Mouse (Mus musculus) forebrain, embryonic 13.5 days (tissue): ENCODE data around the gene Btbd11. TPM values are rescaled to one million over a fixed set of nuclear protein-coding genes. Genes with fewer than 3 reads are reported as not detected.

ENCODE experiments used
- ATAC-seq: fragments of 200-750 bp; cut with Nextera tagmentation; 2 replicates; pipeline ENCODE4 v1.8.0; 2017
- H3K27ac ChIP-seq: fragments of 300-500 bp; sonication (generic); 2 replicates; pipeline ENCODE4 v1.5.1; 2015; ENCODE audit warnings: inconsistent platforms, mild to moderate bottlenecking, moderate library complexity
- H3K27me3 ChIP-seq: fragments of 300-500 bp; sonication (generic); 2 replicates; pipeline ENCODE4 v1.6.1; 2015; ENCODE audit warnings: mild to moderate bottlenecking, inconsistent platforms
- H3K36me3 ChIP-seq: fragments of 300-500 bp; sonication (generic); 2 replicates; pipeline ENCODE4 v1.6.1; 2015; ENCODE audit warnings: mild to moderate bottlenecking, inconsistent platforms; ENCODE audit not compliant: poor library complexity, severe bottlenecking
- H3K4me1 ChIP-seq: fragments of 300-500 bp; sonication (generic); 2 replicates; pipeline ENCODE4 v1.6.1; 2015; ENCODE audit warnings: inconsistent platforms
- H3K4me2 ChIP-seq: fragments of 300-500 bp; sonication (generic); 2 replicates; pipeline ENCODE4 v1.6.1; 2015; ENCODE audit warnings: inconsistent platforms, mild to moderate bottlenecking, moderate library complexity
- H3K4me3 ChIP-seq: fragments of 300-500 bp; sonication (generic); 2 replicates; pipeline ENCODE4 v1.5.1; 2015; ENCODE audit warnings: mild to moderate bottlenecking, inconsistent platforms
- H3K9ac ChIP-seq: fragments of 300-500 bp; sonication (generic); 2 replicates; pipeline ENCODE4 v1.6.1; 2015; ENCODE audit warnings: mild to moderate bottlenecking, inconsistent platforms
- H3K9me3 ChIP-seq: fragments of 300-500 bp; sonication (generic); replicated peaks from 2 replicates; pipeline ENCODE4 v1.6.1; 2016; ENCODE audit warnings: inconsistent platforms
- WGBS: fragments of 180-500 bp; shearing (Covaris S2); methylation state at CpG from one replicate; pipeline ENCODE4 v1.1.7; 2015; 5-methylcytosine and 5-hydroxymethylcytosine counted together
- polyA plus RNA-seq: library from polyadenylated mRNA; unstranded; fragments of >200 nt; fragmentation: Nextera tagmentation; extraction: Ambion mirVana; gene quantifications from 2 replicates; pipeline ENCODE4 v1.2.1, GENCODE M21; 2015

The Btbd11 gene
- polyA plus RNA-seq, 1 experiment from 2014 or later = 4.5 TPM

GRCm38 (mm10) chr10:85465516-85466408, 79.1 kb downstream of the Btbd11 start:
- Histone ChIP-seq H3K4me1 (peaks cover 40% of the 10 kb centered on the region), H3K9me3 (no peaks in the 10 kb centered on the region), H3K9ac (no peak overlapping the region), H3K27me3 (0 out of 2 replicates have a peak, but pooled peaks cover 2% of the 10 kb centered on the region), H3K4me3 (no peak overlapping the region), H3K36me3 (no peaks in the 10 kb centered on the region), H3K27ac (no peak overlapping the region), H3K4me2 (no peak overlapping the region)
- no peak for ATAC-seq
- WGBS = 85% methylated on average over 13 of the region's 13 CpGs

DNA sequence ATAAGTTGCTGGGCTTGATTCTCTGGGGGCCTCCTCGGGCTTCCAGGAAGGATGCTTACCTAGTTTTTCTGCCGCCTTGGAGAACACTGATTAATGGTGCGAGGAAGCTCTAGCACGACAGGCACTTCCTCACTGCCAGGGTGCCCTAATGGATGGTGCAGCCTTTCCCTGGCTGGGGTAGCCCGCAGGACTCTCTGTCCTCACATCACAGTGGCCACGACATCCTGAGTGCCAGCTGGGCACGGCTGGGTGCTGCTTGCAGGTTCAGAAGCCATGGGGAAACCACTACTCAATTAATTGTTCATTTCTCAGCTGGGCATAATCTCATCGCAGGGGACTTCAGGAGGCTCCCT, 79.8 kb downstream of the Btbd11 start:
- Histone ChIP-seq H3K9me3 (no peaks in the 10 kb centered on the region), H3K27ac (no peak overlapping the region), H3K4me3 (no peak overlapping the region), H3K36me3 (no peaks in the 10 kb centered on the region), H3K27me3 (0 out of 2 replicates have a peak, but pooled peaks cover 2% of the 10 kb centered on the region), H3K4me2 (no peak overlapping the region), H3K4me1 (peaks cover 40% of the 10 kb centered on the region), H3K9ac (no peak overlapping the region)
- WGBS = 48% methylated on average over 8 of the region's 8 CpGs
- ATAC-seq = no peak

GRCm38 (mm10) chr10:85467393-85467792, 80.8 kb downstream of the Btbd11 start:
- H3K4me2 ChIP-seq = no peak overlapping the region
- H3K4me1 ChIP-seq = peaks cover 40% of the 10 kb centered on the region
- WGBS = 59% methylated on average over 7 of the region's 7 CpGs
- H3K27ac ChIP-seq = no peak overlapping the region
- 0 out of 2 replicates have a peak, but pooled peaks cover 2% of the 10 kb centered on the region for H3K27me3 ChIP-seq
- no peaks in the 10 kb centered on the region for H3K9me3 ChIP-seq
- no peak for ATAC-seq
- H3K9ac ChIP-seq = no peak overlapping the region
- no peaks in the 10 kb centered on the region for H3K36me3 ChIP-seq
- H3K4me3 ChIP-seq = no peak overlapping the region

DNA sequence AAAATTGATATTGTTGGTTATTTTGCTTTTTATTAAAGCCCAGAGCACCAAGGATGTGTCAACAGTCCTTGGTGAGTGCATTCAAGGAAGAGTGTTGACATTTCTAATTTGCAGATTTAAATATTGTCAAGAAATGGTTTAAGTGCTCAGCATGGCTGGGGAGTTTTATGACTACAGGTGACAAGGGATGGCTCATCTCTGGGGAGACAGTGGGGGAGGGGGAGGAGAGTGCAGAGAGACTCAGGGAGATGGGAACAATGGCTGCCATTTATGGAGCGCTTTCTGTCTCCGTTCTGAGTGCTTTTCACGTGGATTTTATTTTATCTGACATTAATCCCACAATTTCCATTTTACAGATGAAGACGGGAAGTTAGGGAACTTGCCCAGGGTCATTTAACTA, 81.9 kb downstream of the Btbd11 start:
- ATAC-seq = no peak
- Histone ChIP-seq H3K4me3 (no peak overlapping the region), H3K9me3 (no peaks in the 10 kb centered on the region), H3K4me1 (peaks cover 44% of the 10 kb centered on the region), H3K36me3 (no peaks in the 10 kb centered on the region), H3K27me3 (0 out of 2 replicates have a peak, but pooled peaks cover 2% of the 10 kb centered on the region), H3K9ac (no peak overlapping the region), H3K27ac (no peak overlapping the region), H3K4me2 (no peak overlapping the region)
- WGBS = 70% methylated on average over 4 of the region's 4 CpGs

GRCm38 (mm10) chr10:85469341-85469740, 82.7 kb downstream of the Btbd11 start:
- no peak overlapping the region for H3K27ac ChIP-seq
- no peak overlapping the region for H3K4me3 ChIP-seq
- no peaks in the 10 kb centered on the region for H3K9me3 ChIP-seq
- 0 out of 2 replicates have a peak, but pooled peaks cover 2% of the 10 kb centered on the region for H3K27me3 ChIP-seq
- H3K9ac ChIP-seq = no peak overlapping the region
- 17% methylated on average over 5 of the region's 5 CpGs for WGBS
- ATAC-seq = no peak
- H3K4me2 ChIP-seq = no peak overlapping the region
- H3K4me1 ChIP-seq = peaks cover 44% of the 10 kb centered on the region
- no peaks in the 10 kb centered on the region for H3K36me3 ChIP-seq

DNA sequence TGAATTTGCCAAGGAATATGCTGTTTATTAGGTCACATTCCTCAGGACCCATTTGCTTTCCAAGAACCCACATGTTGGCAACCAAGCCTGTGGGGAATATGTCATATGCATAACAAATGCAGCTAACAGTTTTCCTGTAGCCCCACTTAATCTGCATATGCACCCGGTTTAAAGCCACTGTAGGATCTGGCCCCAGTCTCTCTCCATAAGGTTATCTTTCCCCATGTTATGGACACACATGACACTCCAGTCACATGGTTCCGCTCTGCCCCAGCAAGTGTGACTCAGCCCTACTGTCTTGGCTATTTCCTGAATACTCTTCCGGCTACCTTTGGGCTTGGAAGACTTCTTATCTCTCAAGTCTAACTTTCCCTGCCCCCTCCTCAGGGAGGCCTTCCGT, 86.7 kb downstream of the Btbd11 start:
- 93% methylated on average over 4 of the region's 4 CpGs for WGBS
- Histone ChIP-seq H3K27me3 (no peaks in the 10 kb centered on the region), H3K9me3 (no peaks in the 10 kb centered on the region), H3K4me3 (no peak overlapping the region), H3K4me1 (peaks cover 41% of the 10 kb centered on the region), H3K36me3 (no peaks in the 10 kb centered on the region), H3K4me2 (no peak overlapping the region), H3K9ac (no peak overlapping the region), H3K27ac (peak overlapping the region; percentile 16; the same call in 1 of the 2 replicates)
- peak; percentile 11; the same call in 1 of the 2 replicates for ATAC-seq

GRCm38 (mm10) chr10:85473871-85474270, 87.3 kb downstream of the Btbd11 start:
- no peaks in the 10 kb centered on the region for H3K9me3 ChIP-seq
- peak; percentile 66 for ATAC-seq
- no peaks in the 10 kb centered on the region for H3K27me3 ChIP-seq
- H3K27ac ChIP-seq = peak overlapping the region; percentile 16; the same call in 1 of the 2 replicates
- peaks cover 38% of the 10 kb centered on the region for H3K4me1 ChIP-seq
- no peak overlapping the region for H3K4me2 ChIP-seq
- WGBS = 50% methylated on average over 3 of the region's 3 CpGs
- H3K36me3 ChIP-seq = no peaks in the 10 kb centered on the region
- no peak overlapping the region for H3K9ac ChIP-seq
- H3K4me3 ChIP-seq = no peak overlapping the region

- 63% methylated on average over 9 of the region's 9 CpGs for WGBS
- no peaks in the 10 kb centered on the region for H3K9me3 ChIP-seq
- no peak overlapping the region for H3K9ac ChIP-seq
- H3K4me3 ChIP-seq = no peak overlapping the region
- H3K27me3 ChIP-seq = no peaks in the 10 kb centered on the region
- H3K4me1 ChIP-seq = peaks cover 33% of the 10 kb centered on the region
- no peak overlapping the region for H3K4me2 ChIP-seq
- no peaks in the 10 kb centered on the region for H3K36me3 ChIP-seq
- H3K27ac ChIP-seq = peak overlapping the region; percentile 55
- peak; percentile 41; the same call in 1 of the 2 replicates for ATAC-seq
These were observed 89.2 kb downstream of the Btbd11 start for GRCm38 (mm10) chr10:85475642-85476345.

GRCm38 (mm10) chr10:85479959-85480625, 93.5 kb downstream of the Btbd11 start:
- Histone ChIP-seq H3K27me3 (no peaks in the 10 kb centered on the region), H3K4me1 (peaks cover 30% of the 10 kb centered on the region), H3K27ac (no peak overlapping the region; the same call in 1 of the 2 replicates), H3K4me2 (no peak overlapping the region), H3K9me3 (no peaks in the 10 kb centered on the region), H3K9ac (no peak overlapping the region), H3K36me3 (no peaks in the 10 kb centered on the region), H3K4me3 (no peak overlapping the region)
- ATAC-seq = no peak
- WGBS = 56% methylated on average over 6 of the region's 6 CpGs

DNA sequence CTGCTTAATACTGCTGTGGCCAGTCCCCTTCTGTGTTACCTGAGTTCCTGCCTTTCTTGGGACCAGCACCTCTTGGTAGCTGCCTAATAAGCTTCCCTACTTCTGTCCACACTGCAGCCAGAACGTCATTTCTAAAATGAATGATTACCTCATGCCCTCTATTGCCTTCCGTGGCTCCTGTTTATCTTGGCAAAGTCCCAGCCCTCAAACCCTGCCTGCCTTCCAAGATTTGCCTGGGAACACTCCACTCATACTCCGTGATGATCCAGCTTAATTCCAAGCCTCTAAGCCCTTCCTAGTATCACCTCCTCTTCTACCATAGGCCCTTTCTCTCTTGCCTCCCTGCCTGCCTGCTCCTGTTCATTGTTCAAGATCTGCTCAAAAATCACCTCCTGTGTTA, 94.5 kb downstream of the Btbd11 start:
- Histone ChIP-seq H3K9me3 (no peaks in the 10 kb centered on the region), H3K4me2 (no peak overlapping the region), H3K27ac (no peak overlapping the region), H3K4me3 (no peak overlapping the region), H3K4me1 (peaks cover 23% of the 10 kb centered on the region), H3K27me3 (no peaks in the 10 kb centered on the region), H3K9ac (no peak overlapping the region), H3K36me3 (no peaks in the 10 kb centered on the region)
- no peak for ATAC-seq
- WGBS = 46% methylated on average over 3 of the region's 3 CpGs

DNA sequence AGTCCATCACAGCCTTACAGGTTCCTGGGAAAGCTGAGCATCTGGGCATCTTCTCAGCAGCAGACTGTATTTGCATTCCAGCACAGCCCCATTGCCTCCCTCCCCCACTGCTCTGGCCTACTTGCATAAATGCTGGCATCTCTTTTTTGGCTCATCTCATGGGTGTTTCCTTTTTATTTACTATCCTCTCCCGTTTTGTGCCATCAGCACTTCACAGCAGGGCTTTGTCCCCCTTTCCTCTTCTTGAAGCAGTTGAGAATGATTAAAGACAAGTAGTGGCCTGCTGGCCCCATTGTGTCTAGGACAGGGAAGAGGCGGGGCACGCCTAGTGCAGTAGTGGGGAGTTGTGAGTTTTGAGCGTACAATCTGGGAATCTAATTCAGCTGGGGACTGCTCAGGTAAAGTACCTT, 95.5 kb downstream of the Btbd11 start:
- Histone ChIP-seq H3K9ac (no peak overlapping the region), H3K27ac (0 out of 2 replicates have a peak overlapping the region, but pooled peaks have one; percentile 3), H3K4me2 (no peak overlapping the region), H3K4me1 (peaks cover 17% of the 10 kb centered on the region), H3K9me3 (no peaks in the 10 kb centered on the region), H3K4me3 (no peak overlapping the region), H3K36me3 (no peaks in the 10 kb centered on the region), H3K27me3 (no peaks in the 10 kb centered on the region)
- peak; percentile 63 for ATAC-seq
- 28% methylated on average over 4 of the region's 4 CpGs for WGBS

- peaks cover 17% of the 10 kb centered on the region for H3K4me1 ChIP-seq
- 26% methylated on average over 6 of the region's 6 CpGs for WGBS
- peak; percentile 13; the same call in 1 of the 2 replicates for ATAC-seq
These were observed 95.9 kb downstream of the Btbd11 start for GRCm38 (mm10) chr10:85482480-85482879.

More at GRCm38 (mm10) chr10:85482480-85482879, 95.9 kb downstream of the Btbd11 start:
- Histone ChIP-seq H3K27ac (0 out of 2 replicates have a peak overlapping the region, but pooled peaks have one; percentile 3), H3K4me3 (no peak overlapping the region), H3K27me3 (no peaks in the 10 kb centered on the region), H3K9ac (no peak overlapping the region), H3K36me3 (no peaks in the 10 kb centered on the region), H3K4me2 (no peak overlapping the region), H3K9me3 (no peaks in the 10 kb centered on the region)
